Mouse (Mus musculus) fat pad, adult 2 months (tissue): Measurements from ENCODE around the gene Dynlrb1.

Experiments
- DNase-seq: peaks from one replicate; pipeline ENCODE4 v3.0.0-alpha.2; 2011; ENCODE audit warnings: low read depth, low spot score; ENCODE audit errors: extremely low read depth

Dynlrb1 gene

GRCm38 (mm10) chr2:155280116-155280515 is 43.8 kb downstream of the Dynlrb1 start:
- no peak for DNase-seq

DNA sequence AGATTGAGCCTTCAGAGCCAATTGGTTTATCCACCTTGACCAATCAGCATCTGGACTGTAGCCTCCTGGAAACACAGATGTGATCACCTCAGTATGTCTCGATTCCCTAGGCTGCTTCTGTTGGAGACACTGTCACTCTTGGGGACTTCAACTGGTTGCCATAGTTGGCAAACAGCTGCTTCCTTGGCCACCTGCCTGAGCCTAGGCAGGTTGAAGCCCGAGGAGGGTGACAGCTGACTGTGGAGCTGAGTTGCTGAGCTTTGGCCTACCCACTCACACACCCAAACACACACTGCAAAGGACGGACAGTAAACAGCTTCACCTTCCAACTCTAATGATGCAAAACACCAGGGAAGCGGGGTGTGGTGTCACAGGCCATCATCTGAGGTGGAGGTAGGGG is 47.5 kb downstream of the Dynlrb1 start:
- DNase-seq, result no peak

DNA sequence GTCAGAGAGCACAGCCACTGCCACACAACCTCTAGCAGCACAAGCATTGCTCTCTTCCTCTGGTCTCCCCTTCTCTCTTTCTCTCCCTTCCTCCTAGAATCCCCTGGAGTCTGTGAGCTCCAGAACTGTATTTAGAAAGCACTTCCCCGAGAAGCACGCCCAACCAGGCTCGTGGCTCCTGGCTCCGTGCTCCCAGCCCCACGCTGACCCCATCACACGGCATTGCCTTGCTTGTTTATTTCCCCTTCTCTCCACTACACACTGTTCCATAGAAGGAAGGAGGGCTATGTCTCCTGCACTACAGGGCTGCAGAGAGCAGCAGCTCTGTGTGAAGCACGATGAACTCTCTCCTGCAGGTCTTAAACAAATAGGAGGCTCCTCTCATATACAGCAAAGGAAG is 48.3 kb downstream of the Dynlrb1 start:
- DNase-seq, result no peak

- DNase-seq, result no peak
These were observed 49.4 kb downstream of the Dynlrb1 start for GRCm38 (mm10) chr2:155285744-155286143.

DNA sequence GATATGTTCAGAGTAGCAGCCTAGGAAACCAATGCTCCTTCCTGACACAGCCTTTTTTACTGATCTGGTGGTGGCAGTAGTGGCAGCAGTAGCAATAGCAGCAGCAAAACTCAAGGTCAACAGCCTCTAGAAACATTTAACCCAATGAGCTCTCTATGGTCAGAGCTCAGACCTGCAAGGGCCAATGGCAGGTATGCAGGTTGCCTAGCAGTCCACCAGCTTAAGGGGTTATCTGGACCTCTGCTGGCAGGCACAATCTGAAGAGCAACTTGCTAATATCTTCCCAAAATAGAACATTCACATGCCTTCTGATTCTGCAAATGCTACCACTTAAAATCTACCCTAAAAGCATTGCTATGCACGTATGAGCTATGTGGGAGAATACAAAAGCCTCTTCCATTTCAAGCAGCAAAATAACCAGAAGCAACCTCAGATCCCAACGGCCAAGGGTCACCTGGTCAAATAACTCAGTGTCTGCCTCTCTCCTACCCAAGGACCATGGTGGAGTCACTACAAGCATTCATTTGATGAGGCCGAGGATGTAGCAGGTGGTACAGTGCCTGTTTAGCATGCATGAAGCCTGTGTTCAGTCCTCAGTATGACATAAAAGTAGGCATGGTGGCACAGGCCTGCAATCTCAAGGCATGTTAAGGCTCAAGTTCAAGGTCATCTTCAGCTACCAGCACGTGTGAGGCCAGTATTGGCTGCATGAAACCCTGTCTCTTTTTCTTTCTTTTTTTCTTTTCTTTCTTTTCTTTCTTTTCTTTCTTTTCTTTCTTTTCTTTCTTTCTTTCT is 51.3 kb downstream of the Dynlrb1 start:
- no peak for DNase-seq

- DNase-seq, result no peak
These were observed 53.7 kb downstream of the Dynlrb1 start for GRCm38 (mm10) chr2:155290066-155290465.

- DNase-seq, result no peak
These were observed 57.0 kb downstream of the Dynlrb1 start for GRCm38 (mm10) chr2:155293382-155293781.

- DNase-seq, result no peak
These were observed 57.6 kb downstream of the Dynlrb1 start for GRCm38 (mm10) chr2:155293946-155294345.

DNA sequence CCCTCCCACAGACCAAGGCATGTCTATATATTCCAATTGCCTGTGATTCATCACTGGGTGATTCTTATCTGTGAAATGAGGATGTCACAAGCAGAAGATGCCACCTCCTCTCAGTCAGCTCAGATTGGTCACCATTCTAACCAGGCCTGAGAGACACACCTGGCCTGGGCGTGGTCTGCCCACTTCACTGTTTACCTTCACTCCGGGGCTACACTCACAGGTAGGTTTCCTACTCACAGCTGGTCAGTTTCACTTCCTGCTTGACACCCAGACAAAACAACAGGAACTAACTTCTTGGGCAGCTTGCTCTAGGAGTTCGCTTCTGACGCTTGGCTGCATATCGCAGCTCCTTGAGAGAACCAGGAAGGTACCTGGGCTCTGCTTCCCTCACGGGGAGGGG is 59.1 kb downstream of the Dynlrb1 start:
- DNase-seq, result no peak

DNA sequence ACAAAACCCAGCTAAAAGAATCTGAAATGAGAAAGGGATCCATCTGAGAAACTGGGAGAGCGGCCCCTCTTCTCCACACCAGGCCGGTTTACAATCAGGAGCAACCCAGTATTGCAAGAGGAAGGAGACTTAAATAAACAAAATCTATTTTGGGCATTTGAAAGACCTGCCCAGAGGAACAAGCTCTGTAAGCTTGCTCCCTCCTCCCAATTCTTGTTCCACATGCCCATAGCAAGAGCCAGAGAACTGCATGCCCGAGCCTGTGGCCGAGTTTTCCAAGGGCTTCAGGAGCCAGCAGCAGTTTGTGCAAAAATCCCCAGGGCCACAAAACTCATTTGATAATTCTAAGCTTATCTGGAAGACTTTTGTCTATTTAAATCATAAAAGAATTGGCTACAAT is 63.2 kb downstream of the Dynlrb1 start:
- no peak for DNase-seq
